Mouse (Mus musculus) naive thymus-derived CD4-positive, alpha-beta T cell, adult 2 months (primary cell): ENCODE measurements at regions not wholly inside any gene's neighbourhood (a gene's known extent, or its start where the extent isn't known, plus 50 kb on each side); places are given as distances from the start of the nearest gene placed in this dataset.

Source experiments
- DNase-seq: peaks from one replicate; pipeline ENCODE4 v3.0.0-alpha.2; 2011; ENCODE audit warnings: low read depth

DNA sequence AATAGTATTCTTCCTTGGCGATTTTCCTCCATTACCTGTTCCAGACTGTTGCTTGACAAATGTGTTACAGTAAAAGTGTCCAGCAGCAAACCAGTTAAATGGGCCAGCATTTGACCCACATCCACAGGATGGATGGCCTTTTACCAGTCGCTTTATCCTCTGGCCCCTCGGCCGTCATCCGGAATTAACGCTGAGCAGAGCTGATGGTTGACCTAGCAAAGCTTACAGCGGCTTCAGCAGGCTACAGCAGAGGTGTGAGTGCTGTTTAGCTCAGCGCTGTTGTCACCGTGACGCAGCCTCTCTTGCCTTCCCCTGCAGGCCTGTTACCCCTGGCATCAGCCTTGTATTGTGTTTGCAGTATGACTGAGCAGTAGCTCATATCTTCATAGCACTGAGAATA lies 159.8 kb upstream of the Eif4g2 start:
- no peak for DNase-seq

DNA sequence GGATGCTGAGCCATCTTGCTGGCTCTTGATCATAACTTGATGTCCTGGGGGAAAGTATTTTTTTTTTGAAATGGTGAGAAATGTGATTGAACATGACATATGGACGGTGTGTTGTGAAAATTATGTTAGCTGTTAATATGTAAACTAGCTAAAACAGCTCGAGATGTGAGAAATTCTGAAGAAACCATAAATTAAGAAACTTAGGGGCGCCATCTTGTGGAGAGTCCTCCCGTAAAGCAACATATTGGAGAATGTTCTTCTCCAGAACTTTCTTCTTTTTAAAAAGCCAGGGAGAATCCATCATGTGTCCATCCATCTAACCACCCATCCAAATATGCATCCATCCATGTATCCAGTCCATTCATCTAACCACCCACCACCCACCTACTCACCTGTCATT lies 158.7 kb upstream of the Eif4g2 start:
- peak; percentile 16 for DNase-seq

DNA sequence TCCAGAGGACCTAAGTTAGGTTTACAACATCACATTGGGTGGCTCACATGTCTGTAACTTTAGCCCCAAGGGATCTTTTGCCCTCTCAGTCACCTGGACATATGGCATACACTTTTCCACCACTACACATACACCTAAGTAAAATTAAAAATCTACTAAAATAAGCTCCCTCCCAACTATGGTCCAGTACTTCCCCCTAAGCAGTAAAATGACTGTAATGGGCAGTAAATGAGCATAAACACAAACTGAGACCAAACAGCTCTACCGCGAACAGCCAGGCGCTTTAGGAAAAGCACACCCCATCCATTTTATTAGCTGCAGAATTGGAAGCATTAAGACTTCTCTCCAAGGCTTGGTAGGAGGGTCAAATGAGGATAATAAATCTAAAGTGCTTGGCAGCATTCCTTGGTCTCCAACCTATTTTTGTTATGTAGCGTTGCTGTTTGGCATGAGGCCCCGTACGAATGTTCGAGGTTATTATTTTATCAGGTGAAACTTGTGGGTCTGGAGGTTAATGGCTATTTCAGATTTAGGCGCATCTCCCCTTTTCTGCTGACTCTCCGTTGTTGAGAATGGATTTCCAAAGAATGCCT lies 157.5 kb upstream of the Eif4g2 start:
- DNase-seq = no peak

DNA sequence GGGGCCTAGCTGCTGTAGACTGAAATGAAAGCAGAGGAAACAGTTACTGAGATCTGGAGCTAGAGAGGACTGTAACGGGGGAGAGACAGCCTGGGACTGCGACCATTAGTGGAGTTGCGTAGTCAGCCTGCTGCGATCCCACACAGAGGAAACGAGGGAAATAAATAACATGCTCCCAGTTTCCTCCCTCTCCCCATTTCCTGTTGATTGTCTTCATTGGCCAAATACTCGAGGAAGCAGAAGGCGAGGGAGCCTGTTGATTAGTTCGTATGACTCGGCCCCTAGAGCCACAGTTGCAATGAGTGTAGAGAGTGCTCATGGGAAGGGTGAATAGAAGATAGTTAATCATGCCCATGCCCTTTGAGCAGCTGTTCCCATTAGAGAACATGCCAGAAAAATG lies 155.0 kb upstream of the Eif4g2 start:
- no peak for DNase-seq

DNA sequence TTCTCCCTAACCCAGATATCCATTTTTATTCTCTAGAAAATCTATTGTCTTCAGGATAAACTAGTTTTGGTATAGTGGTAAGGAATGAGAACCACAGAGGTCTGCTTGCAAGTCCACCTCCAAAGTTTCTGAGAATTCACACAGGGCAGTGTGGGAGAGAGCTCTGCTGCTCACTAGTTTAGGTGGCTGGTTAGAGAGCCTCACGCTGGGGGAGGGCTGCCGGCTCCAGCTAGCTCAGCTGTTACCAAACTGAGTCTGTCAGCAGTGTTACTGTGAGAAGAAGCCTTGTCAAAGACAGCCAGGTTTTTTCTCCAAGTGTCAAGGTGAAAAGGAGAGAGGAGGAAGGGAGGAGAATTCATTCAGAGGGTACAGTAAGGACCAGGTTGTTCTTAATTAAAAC lies 147.8 kb upstream of the Eif4g2 start:
- DNase-seq = no peak

DNA sequence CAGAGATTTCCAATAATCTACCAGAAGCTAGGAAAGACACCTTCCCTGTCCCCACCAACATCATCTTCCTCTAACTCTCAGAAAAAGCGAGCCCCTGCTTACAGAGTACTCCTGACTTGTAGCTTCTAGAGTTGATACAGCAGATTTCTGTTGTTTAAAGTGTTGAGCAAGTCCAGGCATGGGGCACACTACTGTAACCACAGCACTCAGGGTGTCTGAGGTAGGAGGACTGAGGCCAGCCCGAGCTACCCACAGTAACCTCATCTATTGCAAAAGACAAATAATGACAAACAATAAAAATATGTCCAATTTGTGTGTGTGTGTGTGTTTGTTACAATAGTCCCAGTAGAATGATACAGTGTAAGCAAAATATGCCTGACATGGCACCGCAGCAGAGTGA lies 144.3 kb upstream of the Eif4g2 start:
- DNase-seq = no peak

DNA sequence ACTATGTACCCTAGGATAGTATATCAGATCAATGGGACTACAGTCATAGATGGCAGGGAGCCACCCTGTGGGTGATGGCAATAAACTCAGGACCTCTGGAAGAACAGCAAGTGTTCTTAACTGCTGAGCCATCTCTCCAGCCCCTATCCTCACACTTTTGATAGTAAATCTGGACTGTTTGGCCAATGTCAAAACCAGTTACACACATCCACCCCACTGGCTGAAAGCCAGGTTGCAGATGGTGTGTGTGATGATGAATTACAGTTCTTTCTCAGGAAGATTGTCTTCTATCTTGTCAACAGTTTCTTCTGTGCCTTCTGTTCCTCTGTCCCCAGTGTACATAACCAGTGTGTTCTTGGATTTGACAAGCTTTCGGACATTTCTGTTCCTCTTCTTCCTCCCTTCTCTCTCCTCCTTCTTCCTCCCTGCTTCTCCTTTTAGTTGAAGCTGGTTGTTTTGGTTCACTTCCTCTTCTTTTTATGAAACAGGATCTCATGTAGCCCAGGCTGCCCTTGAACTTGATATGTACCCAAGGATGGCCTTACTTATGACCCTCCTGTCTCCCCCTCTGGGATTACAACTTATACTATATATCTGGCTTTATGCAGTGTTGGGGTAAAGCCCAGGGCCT lies 143.3 kb upstream of the Eif4g2 start:
- no peak for DNase-seq

DNA sequence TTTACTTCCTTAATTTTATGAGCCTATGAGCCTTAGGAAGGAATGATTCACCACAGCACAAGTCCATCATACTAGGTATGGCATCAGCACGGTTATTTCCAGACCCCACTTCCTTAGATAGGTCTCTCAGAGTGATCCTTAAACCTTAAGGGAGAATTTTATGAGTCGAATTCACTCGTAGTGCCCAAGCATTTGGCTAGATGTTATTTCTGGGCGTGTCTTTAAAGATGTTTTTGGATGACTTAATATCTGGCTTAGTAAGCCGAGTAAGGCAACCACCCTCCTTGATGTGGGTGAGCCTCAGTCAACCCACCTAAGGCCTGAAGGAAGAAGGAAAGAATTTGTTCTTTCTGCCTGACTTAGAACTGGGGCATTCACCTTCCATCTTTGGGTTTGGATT lies 132.8 kb upstream of the Eif4g2 start:
- no peak for DNase-seq

DNA sequence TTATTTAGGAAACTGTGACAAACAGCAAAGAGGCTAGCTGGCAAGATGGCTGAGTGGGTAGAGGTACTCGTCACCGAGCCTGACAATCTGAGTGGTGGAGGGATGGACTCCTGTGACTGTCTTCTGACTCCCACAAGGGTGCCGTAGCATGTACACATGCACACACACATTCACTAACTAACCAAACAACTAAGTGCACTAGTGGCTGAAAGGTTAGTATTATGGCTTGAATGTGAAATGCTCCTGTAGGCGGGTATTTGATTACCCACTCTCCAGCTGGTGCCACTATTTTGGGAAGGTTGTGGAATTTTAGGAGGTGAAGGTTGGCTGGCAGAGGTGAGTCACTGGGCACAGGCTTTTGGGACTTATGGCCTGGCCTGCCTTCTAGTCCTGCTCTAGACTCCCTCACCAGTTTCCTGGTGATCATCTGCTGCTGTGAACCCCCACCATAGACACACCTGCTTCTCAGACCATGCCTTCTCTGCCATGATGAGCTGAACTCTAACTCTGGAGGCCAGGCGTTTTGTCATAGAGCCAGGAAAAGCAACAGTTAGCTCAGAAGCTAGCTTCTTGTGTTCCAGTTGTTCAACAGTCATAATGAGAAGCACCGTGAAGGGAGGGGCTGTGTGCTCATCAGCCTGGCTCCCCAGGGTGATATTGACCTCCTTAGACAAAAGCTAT lies 131.5 kb upstream of the Eif4g2 start:
- DNase-seq = no peak

DNA sequence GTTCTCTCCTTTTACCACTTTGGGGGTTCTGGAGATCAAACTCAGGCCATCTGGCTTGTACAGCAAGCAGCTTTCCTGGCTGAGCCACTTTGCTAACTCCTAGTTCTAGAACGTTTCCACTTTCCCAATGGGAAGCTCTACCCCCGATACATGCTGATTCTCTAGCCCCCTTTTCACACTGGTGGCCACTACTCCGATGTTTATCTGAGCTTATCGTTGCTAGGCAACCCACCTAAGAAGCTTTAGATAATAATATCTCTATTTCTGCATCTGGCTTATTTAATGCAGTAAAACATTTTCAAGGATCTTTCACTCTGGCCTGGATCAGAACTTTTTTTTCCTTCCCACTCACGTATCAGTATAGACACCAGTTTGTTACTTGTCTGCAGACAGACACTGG lies 129.4 kb upstream of the Eif4g2 start:
- DNase-seq = no peak

DNA sequence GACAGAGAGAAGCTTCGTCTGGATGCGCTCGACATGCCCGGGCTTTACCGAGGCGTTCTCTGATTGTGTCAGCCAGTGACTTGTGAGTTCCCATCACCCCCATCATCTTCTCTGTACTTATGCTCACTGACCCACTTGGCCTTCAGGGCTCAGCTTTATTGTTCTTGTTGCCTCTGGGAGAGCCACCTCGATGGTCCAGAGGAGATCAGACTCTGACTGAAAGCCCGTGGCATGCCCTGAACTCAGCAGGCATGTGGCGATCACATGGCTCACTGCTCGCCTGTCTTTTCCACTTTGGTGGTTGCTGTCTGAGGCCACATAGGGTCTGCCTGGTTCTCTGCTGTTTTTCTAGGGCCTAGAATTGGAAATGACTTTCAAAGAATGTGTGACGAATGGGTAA lies 128.8 kb upstream of the Eif4g2 start:
- no peak for DNase-seq

DNA sequence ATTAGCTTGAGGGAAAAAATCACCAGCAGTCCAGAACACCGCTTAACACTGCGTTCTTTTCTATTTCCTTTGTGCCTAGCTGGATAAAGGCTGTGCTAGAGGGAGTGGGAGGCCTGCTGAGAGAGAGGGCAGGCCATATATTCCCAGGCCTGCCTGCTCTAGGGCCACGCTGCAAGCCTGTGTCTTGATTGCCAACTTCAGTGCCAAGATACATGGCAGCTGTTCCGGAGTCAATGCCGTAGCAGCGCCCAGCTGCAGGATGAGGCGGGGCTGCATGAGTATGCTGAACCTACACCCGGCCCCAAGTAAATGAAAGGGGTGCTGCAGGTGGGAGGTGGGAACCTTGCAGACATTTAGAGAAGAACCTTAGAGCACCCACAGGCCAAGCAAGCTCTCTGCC lies 127.5 kb upstream of the Eif4g2 start:
- no peak for DNase-seq

DNA sequence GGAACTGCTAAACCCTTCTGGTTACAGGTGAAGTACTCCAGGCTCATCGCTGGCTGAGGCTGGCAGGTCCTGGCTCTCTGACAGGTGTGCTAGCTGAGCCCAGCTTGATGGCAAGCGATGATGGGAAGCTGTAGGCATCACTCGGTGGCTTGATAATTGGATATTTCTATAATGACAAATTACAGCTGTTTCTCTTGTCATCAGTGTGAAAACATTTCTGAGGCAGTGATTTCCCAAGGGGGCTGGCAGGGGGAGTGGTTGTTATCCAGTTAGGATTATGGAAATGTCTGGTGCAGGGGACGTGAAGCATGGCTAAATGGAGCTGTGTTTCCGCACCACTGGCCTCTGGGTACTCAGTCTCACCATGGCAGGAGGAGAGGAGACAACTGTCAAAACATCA lies 123.0 kb upstream of the Eif4g2 start:
- no peak for DNase-seq

DNA sequence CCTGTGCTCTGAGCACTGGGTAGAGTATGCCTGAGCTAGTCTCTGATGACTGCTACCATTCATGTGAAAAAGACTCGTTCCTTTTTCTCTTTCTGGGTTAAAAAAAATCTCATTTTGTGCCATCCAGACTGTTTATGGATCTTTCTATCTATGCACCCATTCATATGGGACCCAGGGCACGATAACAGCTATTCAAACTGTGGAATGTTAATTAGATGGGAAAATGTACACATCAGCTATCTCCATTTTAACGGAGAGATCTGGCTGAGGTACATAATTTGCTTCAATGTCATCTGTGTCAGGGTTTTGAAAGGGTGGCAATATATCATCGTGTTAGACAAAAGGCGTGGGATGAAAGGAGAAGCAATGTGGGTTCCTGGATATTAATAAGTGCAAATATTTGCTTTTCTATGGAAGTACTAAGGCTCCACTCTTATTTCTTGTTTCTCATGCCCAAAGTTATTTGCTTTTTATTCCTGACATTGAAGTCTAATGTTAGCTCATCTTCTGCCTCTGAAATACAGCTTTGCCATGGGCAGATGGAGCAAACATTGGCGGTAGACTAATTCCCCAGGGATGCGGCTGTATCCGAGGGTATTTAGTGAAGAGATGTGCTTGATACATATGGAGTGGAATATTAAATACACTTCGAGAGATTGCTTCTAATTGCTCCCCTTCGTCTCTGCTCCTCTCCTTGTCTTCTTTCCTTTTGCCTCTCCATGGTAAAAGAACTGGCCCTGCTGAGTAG lies 116.0 kb upstream of the Eif4g2 start:
- no peak for DNase-seq

DNA sequence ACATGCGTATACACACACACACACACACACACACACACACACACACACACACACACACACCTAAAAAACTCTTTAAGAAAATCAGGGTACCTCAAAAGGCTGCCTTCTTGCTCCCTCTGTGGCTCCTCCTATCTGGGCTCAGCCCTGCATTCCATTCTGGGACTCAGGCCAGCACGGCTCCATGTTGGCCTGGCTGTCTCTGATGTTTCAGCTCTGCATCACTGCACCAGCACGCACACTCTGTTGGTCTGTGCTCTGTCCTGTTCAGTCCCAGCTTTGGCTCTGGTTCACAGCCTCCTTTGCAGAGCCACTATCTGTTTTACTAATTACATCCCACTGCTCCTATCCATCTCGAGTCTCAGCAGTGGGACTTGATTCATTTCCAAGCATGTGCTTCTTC lies 108.8 kb upstream of the Eif4g2 start:
- no peak for DNase-seq

DNA sequence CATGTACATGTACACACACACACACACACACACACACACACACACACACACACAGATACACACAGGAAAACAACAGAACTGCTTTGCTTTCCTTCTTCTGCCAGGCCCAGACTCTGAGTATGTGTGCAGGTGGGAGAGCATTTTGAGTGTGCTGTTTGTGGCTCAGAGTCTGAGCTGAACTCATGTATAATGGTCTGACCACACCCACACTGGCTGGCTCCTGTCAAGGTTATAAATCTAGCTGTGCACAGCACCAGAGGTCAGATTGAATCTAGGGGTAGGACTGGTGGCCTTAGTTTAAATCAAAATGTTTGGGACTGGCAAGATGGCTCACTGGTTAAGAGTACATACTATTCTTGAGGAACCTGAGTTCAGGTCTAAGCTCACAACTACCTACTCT lies 108.4 kb upstream of the Eif4g2 start:
- DNase-seq = no peak

DNA sequence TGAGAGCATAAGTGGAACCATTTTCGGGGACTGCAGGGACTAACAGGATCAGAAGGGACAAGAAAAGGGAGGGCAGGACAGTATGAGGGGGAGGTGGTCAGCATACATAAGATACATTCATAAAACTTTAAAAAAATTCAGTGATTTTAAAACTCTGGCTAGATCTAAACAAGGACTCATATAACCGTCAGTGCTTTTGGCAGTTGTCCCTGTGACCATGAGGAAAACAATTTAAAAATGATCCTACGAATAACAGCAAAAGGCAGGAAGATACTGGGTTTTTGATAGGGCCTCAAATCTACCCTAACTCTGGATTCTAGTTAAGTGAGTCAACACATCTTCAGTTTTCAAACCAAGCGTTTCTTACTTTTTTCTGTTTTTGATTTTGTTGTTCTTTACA lies 106.9 kb upstream of the Eif4g2 start:
- DNase-seq = no peak

DNA sequence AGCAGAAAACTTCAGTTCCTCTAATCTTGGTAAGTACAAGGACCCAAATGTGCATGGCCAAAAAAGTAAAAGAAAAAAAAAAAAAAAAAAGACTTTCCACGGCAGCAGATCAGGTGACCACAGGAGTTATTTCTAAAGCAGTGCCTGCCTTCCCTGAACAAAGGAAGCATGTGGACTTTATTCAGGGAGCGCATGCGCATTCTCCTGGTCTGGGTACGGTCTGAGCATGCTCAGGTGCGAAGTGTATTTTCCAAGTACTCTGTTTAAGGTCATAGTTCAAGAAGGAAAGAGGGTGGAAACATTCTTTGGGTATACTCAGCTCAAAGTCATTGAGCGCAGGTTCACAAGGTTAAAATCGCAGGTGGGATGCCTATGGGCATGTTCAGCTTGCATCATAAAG lies 103.1 kb upstream of the Eif4g2 start:
- DNase-seq = no peak

DNA sequence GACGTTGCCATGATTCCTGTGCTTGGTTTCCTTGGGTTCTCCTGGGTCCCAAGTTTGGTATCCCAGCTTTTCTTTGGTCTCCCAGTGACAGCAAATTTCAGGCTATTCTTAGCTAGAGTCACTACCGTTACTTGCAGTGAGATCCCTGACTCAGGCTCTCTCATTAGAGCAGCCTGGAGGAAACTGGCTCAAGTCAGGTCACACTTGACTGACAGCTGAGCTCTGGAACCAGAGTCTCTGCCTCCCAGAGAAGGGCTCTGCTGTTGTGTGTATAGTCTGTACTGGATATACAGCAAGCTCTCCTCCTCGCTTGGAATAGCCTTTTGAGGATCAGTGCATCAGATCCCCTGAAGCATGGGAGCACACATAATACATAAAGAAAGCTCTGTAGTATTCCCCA lies 100.7 kb upstream of the Eif4g2 start:
- no peak for DNase-seq

DNA sequence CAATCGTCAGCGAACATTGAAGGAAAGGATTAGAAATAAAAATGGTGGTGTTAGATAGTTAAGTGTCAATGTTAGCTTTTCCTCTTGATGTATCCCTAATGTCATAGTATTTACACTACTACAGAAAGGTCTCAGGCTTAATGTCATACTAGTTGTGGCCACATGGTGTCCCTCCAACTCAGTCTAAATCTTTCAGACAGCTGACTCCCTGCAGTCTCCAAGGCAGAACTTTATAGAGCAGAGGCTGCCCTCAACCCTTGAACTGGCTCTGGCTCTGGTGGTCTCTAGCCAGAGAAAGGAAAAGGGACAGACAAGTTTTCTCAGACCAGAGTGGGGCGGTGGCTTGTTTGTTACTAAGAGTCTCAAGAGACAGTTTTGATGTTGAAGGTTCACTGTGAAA lies 99.5 kb upstream of the Eif4g2 start:
- DNase-seq = peak; percentile 20

DNA sequence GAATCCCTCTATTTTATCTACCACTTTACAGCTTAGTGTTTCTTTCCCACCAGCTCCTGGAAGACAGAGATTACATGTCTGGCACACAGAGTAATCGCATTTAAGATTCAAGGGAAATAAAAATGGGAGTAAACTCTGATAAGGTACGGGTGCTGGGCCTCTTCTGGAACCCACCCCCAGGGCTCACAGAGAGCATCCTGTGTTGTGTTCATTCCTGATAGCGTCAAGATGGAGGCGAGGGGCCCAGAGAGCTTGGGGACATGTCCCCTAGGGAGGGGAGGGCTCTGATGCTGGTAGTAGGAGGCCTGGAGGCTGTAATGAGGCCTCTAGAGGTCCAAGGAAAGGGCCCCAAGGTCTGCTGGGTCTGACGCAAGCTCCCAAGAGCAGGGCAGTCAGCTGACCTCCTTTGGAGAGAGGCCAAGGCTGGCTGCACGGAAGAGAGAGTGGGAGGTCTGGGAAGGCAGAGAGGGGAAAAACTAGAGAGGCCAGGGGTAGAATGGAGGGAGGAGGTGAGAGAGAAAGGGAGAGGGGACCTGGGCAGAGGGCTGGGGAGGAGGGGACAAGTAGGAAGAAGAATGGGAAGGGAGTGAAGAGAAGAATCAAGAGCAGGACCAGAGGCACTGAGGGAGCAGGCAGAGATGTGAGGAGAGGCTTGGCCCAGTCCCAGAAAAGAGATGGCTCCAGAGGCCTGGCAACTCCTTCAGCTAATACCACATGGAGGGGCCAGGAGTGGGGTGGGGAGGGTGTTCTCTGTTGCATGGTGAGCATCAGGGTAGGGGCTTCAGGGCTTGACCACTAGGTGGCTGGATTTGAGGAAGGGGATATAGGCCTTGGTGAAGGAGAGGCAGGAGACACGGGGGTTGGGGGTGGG lies 96.8 kb upstream of the Eif4g2 start:
- DNase-seq = no peak
